Mouse (Mus musculus): Measurements from ENCODE around the gene Cdk18.
A peak's percentile ranks its signal among the peaks of the same experiment; 100 is the strongest.

DNA sequence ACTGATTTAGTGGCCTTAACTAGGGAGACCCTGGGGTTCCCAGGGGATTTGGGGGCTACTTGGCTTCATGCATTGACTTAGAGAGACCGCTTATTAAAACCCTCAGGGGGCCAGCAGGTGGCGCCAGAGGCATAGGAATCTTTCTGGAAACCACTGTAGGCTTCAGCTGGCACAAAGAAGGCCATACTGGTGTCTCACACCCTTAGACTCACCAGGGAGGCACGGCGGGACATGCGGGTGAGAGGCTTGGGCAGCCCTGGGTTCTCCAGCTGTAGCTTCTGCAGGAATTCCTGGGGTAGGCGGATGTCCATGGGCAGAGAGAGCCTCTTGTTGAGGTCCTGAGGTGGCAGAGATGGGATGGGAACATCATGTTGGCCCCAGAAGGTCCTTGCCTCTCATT, 18.2 kb downstream of the Cdk18 start:
- TF ChIP-seq MAFK (IDR thresholded peaks at IDR 0.05; ENCODE audit: insufficient replicate concordance, low read length) (no peak), SIN3A (IDR thresholded peaks at IDR 0.05; ENCODE audit: low read length) (no peak), CHD1 (IDR thresholded peaks at IDR 0.05; ENCODE audit: low read depth, low read length) (no peak), MAX (IDR thresholded peaks at IDR 0.05; ENCODE audit: low read length) (no peak), ZKSCAN1 (IDR thresholded peaks at IDR 0.05; ENCODE audit: borderline replicate concordance, low read depth, low read length) (no peak), EP300 (IDR thresholded peaks at IDR 0.05; ENCODE audit: low read length) (no peak), SMC3 (IDR thresholded peaks at IDR 0.05; ENCODE audit: low read depth, low read length) (peak; percentile 98), CTCF (conservative IDR thresholded peaks at IDR 0.05 in 1 of 2, IDR thresholded peaks at IDR 0.05 in 1 of 2; ENCODE audit: low read depth in 2 of 2, low read length in 2 of 2) (peak; percentile 39 to 95; a peak in 3 of 4 replicates), POLR2A (IDR thresholded peaks at IDR 0.05; ENCODE audit: low read depth, low read length) (no peak), TCF12 (IDR thresholded peaks at IDR 0.05; ENCODE audit: low read depth, low read length) (no peak)

Measured in CH12.LX (cell line).